Mouse (Mus musculus): Measurements from ENCODE around the gene Cdh3.

DNA sequence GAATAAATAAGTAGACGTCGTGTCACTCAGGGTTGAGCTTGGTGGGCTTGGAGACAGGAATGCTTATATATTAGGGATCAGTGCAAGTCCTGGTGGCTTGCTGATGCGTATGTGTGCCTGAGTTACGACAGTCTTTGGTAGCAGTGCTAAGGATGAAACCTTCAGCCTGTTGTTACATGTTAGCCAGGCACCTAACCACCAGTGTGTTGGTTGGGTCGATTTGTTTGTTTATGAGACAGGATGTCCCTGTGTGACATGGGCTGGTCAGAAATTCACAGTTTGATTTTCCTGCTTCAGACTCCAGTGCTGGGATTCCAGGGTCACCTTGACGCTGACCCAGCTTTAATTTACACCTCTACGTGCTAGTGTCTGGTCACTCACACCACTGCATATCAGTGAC is 95.0 kb downstream of the Cdh3 start:
- TF ChIP-seq POLR2A (IDR thresholded peaks at IDR 0.05; ENCODE audit: borderline replicate concordance, extremely low read depth, low read depth, low read length) (no peak), CTCF (IDR thresholded peaks at IDR 0.05; ENCODE audit: insufficient read depth, low read length) (no peak)

Measured in lung, adult 2 months (tissue).